Mouse (Mus musculus) heart, postnatal 0 days (tissue): Measurements from ENCODE around the gene Mycn. TPM values are rescaled to one million over a fixed set of nuclear protein-coding genes. Genes with fewer than 3 reads are reported as not detected.

Experiments
- ATAC-seq: fragments of 200-750 bp; cut with Nextera tagmentation; 2 replicates; pipeline ENCODE4 v1.8.0; 2017; ENCODE audit warnings: low read depth, moderate number of reproducible peaks, moderate library complexity; ENCODE audit not compliant: insufficient read depth
- DNase-seq: peaks from one replicate; pipeline ENCODE4 v3.0.0-alpha.2; 2016; ENCODE audit warnings: low spot score
- H3K27ac ChIP-seq: fragments of 300-500 bp; sonication (generic); 2 replicates; pipeline ENCODE4 v1.5.1; 2014; ENCODE audit warnings: low read depth, mild to moderate bottlenecking
- H3K27me3 ChIP-seq: fragments of 300-500 bp; sonication (generic); 2 replicates; pipeline ENCODE4 v1.6.1; 2014; ENCODE audit warnings: low read length, mixed read lengths; ENCODE audit not compliant: control insufficient read depth, insufficient read depth
- H3K36me3 ChIP-seq: fragments of 300-500 bp; sonication (generic); replicated peaks from 2 replicates; pipeline ENCODE4 v1.6.1; 2014; ENCODE audit warnings: low read length, mixed read lengths; ENCODE audit not compliant: control insufficient read depth, insufficient read depth
- H3K4me1 ChIP-seq: fragments of 300-500 bp; sonication (generic); 2 replicates; pipeline ENCODE4 v1.6.1; 2014; ENCODE audit warnings: antibody characterized with exemption; ENCODE audit not compliant: control insufficient read depth, insufficient read depth
- H3K4me2 ChIP-seq: fragments of 300-500 bp; sonication (generic); 2 replicates; pipeline ENCODE4 v1.6.1; 2014; ENCODE audit warnings: low read depth, mild to moderate bottlenecking, low read length, moderate library complexity
- H3K4me3 ChIP-seq: fragments of 300-500 bp; sonication (generic); 2 replicates; pipeline ENCODE4 v1.5.1; 2014; ENCODE audit warnings: low read depth, low read length
- H3K9ac ChIP-seq: fragments of 300-500 bp; sonication (generic); replicated peaks from 2 replicates; pipeline ENCODE4 v1.6.1; 2014; ENCODE audit warnings: low read depth, low read length, mixed read lengths
- H3K9me3 ChIP-seq: fragments of 300-500 bp; sonication (generic); replicated peaks from 2 replicates; pipeline ENCODE4 v1.6.1; 2016; ENCODE audit warnings: low read length; ENCODE audit not compliant: control insufficient read depth
- CTCF ChIP-seq: IDR thresholded peaks from 2 replicates; pipeline ENCODE4 v1.5.1; 2016; ENCODE audit warnings: antibody characterized with exemption, control low read depth, low read depth
- EP300 ChIP-seq: IDR thresholded peaks from 2 replicates; pipeline ENCODE4 v1.6.1; 2016; ENCODE audit warnings: antibody characterized with exemption, low read depth
- WGBS: fragments of 180-500 bp; shearing (Covaris S2); extraction: QIAGEN DNeasy Blood & Tissue Kit; methylation state at CpG from one replicate; pipeline ENCODE4 v1.1.7; 2014; 5-methylcytosine and 5-hydroxymethylcytosine counted together
- polyA plus RNA-seq: library from polyadenylated mRNA; unstranded; fragments of >200 nt; fragmentation: Nextera tagmentation; extraction: Ambion mirVana; gene quantifications from 2 replicates; pipeline ENCODE4 v1.2.1, GENCODE M21; 2015
- total RNA-seq: library from RNA; depleted of rRNA; stranded (reverse); fragments of >200 nt; gene quantifications from 2 replicates; pipeline ENCODE4 v1.2.3, GENCODE M21; 2014; ENCODE audit warnings: low replicate concordance

Gene Mycn
- total and polyA plus RNA-seq, 2 experiments from 2014 or later = 8.7 to 9.4 TPM

DNA sequence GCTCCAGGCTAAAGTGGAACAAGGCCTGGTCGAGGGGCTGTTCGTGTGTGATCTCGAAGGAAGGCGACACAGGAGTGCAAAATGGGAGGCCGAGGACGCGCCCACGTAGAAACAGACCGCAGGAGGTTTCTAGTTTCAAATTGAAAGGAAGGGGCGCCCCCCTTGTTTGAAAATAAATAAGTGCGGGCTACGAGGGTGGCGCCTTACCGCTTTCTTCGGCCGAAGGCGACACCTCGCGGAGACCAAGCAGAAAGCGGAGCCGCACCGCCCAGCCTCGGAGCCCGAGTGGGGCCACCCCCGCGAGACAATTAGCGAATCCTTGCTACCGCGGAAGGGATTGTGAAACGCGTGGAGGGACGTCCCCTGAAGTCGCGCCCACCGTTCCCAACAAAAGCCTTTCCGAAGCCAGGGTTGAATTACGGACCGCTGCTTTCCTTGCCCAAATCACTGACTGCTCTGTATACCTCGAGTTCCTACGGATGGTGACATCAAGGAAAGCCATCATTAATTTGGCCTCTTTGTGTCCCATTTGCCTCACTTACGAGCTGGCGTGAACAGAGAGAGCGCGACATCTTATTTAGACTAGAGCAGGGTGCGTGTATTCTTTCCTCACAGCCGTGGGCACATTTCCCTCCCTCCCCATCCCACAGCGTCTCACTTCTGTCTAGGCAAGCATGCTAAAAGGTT lies 793 bp upstream of the Mycn start:
- Histone ChIP-seq H3K4me1 (peaks cover 6% of the 10 kb centered on the region; the same call in 1 of the 2 replicates), H3K9ac (peak overlapping the region; percentile 71), H3K9me3 (no peaks in the 10 kb centered on the region), H3K27ac (peak overlapping the region; percentile 72), H3K4me3 (peak overlapping the region; percentile 82), H3K36me3 (peaks cover 2% of the 10 kb centered on the region; the same call in 1 of the 2 replicates), H3K27me3 (0 out of 2 replicates have a peak, but pooled peaks cover 4% of the 10 kb centered on the region), H3K4me2 (peak overlapping the region; percentile 84)
- 2% methylated on average over 47 of the region's 47 CpGs for WGBS
- DNase-seq = peak; percentile 88
- TF ChIP-seq CTCF (peak; percentile 76), EP300 (no peak)
- peak; percentile 75 for ATAC-seq

DNA sequence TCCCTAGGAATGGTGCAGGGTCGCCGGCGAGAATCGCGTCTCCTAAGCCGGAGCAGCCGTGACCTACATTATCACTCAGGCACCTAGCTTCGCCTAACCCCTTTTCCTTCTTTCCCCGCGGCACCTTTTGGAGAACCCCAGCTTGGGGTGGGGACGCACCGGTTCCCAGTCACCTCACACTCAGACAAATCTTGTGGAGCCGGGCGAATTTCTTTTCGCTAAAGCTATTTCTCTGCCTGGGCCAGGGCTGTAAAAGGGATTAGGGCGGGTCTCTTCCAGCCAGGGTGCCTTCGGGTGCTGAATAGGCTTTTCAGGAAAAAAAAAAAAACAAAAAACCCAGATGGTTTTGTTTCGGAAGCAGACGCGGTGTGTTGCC lies 597 bp downstream of the Mycn start:
- Histone ChIP-seq H3K27me3 (0 out of 2 replicates have a peak, but pooled peaks cover 4% of the 10 kb centered on the region), H3K9ac (peak overlapping the region; percentile 71), H3K36me3 (peaks cover 15% of the 10 kb centered on the region), H3K4me1 (peaks cover 6% of the 10 kb centered on the region; the same call in 1 of the 2 replicates), H3K9me3 (no peaks in the 10 kb centered on the region), H3K4me2 (peak overlapping the region; percentile 84), H3K4me3 (peak overlapping the region; percentile 82), H3K27ac (peak overlapping the region; percentile 72)
- DNase-seq (no peak), ATAC-seq (no peak)
- under 1% methylated on average over 20 of the region's 20 CpGs for WGBS
- TF ChIP-seq EP300 (no peak), CTCF (no peak)

DNA sequence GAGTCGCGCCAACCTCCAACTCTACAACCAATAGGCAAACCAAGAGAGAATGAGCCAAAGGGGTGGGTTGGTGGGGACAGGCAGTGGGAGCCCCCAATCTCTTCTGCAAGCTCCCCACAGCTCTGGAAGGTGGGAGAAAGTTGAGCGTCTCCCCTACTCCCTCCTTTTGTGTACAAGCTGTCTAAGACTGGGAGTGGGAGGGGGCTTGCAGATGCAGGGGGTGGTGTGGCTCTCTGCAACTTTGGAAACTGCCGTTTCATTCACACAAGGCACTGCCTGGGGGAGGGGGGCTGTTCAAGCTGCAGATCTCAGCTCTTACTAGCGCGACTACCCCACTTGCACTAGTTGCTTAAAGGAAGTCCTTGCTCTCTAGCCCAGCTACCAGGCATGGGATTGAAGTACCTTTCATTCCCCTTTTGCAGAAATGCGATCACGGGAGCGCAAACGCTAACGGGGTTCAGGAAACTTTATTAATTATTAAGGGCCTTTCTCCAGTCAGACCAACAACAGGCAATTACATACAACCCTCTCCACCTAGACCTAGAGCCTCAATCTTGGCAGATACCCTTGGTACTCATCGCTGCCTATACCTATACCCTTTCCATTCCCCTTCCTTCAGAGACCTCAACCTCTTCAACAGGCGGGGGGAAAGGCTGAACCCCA lies 1.1 kb downstream of the Mycn start:
- ATAC-seq = no peak
- Histone ChIP-seq H3K9ac (peak overlapping the region; percentile 71), H3K27me3 (0 out of 2 replicates have a peak, but pooled peaks cover 4% of the 10 kb centered on the region), H3K36me3 (peaks cover 16% of the 10 kb centered on the region), H3K4me3 (peak overlapping the region; percentile 82), H3K4me1 (peaks cover 6% of the 10 kb centered on the region; the same call in 1 of the 2 replicates), H3K9me3 (no peaks in the 10 kb centered on the region), H3K27ac (no peak overlapping the region), H3K4me2 (peak overlapping the region; percentile 84)
- WGBS = 1% methylated on average over 13 of the region's 13 CpGs
- DNase-seq = peak; percentile 11
- TF ChIP-seq EP300 (no peak), CTCF (no peak)

DNA sequence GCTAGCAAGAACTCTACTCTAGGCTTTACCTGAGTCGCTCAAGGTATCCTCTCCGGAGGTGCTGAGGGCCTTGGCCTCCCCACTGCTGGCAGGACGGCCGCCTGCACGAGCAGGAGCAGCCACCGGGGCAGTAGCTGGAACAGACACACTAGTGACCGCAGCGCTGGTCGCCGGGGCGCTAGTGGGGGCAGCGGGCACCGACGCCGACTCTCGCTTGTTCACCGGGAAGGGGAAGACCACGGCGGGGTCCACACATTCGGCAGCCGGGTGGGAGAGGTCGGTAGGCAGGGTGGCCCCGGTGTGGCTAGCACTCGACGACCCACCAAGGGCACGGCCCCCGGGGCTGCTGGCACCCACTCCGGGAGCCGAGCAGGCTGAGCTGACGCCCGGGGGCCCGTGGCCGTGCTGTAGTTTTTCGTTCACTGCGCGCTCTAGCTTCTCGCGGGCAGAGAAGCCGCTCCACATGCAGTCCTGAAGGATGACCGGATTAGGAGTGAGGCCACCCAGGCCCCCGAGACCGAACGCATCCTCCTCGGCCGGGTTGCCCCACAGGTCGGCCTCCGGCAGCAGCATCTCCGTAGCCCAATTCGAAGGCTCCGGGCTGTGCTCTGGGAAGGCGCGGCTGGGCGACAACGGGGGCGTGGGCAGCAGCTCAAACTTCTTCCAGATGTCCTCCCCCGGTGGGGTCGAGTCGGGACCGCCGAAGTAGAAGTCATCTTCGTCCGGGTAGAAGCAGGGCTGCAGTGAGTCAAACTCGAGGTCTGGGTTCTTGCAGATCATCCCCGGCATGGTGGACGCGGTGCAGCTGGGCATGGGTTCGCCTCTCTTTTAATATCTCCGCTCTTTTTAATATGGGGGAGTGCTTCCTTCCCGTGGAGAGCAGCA lies 1.9 kb downstream of the Mycn start:
- WGBS = under 1% methylated on average over 68 of the region's 69 CpGs
- peaks cover 6% of the 10 kb centered on the region; the same call in 1 of the 2 replicates for H3K4me1 ChIP-seq
- H3K9ac ChIP-seq = peak overlapping the region; percentile 71
- peak overlapping the region; percentile 53 for H3K27ac ChIP-seq
- no peak for TF ChIP-seq CTCF
- no peak for TF ChIP-seq EP300
- H3K9me3 ChIP-seq = no peaks in the 10 kb centered on the region
- H3K27me3 ChIP-seq = 0 out of 2 replicates have a peak, but pooled peaks cover 4% of the 10 kb centered on the region
- DNase-seq (peak; percentile 12), ATAC-seq (no peak)
- H3K4me3 ChIP-seq = peak overlapping the region; percentile 82
- H3K4me2 ChIP-seq = peak overlapping the region; percentile 84
- H3K36me3 ChIP-seq = peaks cover 21% of the 10 kb centered on the region

DNA sequence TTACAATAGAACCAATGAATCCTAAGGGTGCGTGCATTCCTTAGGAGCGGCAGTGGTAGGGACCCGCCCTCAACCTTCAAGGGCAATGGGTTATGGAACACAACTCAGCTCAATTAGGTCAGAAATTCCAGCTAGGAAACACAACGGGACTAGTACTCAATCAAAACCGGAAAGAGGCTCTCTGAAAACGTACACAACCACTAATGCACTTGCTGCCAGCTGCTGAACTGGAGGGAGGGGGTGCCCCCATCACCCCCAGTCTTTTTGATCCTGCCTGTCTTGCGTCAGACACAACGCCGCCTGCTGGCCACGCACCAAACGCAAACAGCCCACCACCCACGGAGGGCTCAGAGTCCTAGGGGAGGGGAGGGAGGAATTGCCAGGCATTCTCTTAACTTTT lies 2.9 kb downstream of the Mycn start:
- whole genome bisulfite sequencing = 0% methylated on average over 12 of the region's 12 CpGs
- Histone ChIP-seq H3K9me3 (no peaks in the 10 kb centered on the region), H3K4me3 (peak overlapping the region; percentile 82), H3K9ac (peak overlapping the region; percentile 71), H3K4me1 (peaks cover 6% of the 10 kb centered on the region; the same call in 1 of the 2 replicates), H3K4me2 (peak overlapping the region; percentile 84), H3K36me3 (peaks cover 21% of the 10 kb centered on the region), H3K27ac (peak overlapping the region; percentile 53), H3K27me3 (0 out of 2 replicates have a peak, but pooled peaks cover 4% of the 10 kb centered on the region)
- peak; percentile 24; the same call in 1 of the 2 replicates for ATAC-seq
- peak; percentile 50 for DNase-seq
- TF ChIP-seq EP300 = no peak
- TF ChIP-seq CTCF = peak; percentile 75
